Mouse (Mus musculus): ENCODE measurements around the gene Crb3. TPM values are rescaled to one million over a fixed set of nuclear protein-coding genes. Genes with fewer than 3 reads are reported as not detected.
A peak's percentile ranks its signal among the peaks of the same experiment; 100 is the strongest.

Gene Crb3
- polyA plus RNA-seq, 1 experiment from 2014 or later = 50.8 TPM

- no peak overlapping the region for H3K9ac ChIP-seq
- H3K4me2 ChIP-seq = peak overlapping the region; percentile 46
- WGBS = 14% methylated on average over 8 of the region's 8 CpGs
- H3K4me1 ChIP-seq = peaks cover 18% of the 10 kb centered on the region
- H3K9me3 ChIP-seq = no peaks in the 10 kb centered on the region
- peaks cover 22% of the 10 kb centered on the region for H3K27me3 ChIP-seq (replicated peaks)
- 0 out of 2 replicates have a peak, but pooled peaks cover 3% of the 10 kb centered on the region for H3K36me3 ChIP-seq
- H3K4me3 ChIP-seq (replicated peaks) = peak overlapping the region; percentile 49
- no peak for ATAC-seq (ENCODE audit: insufficient read depth, low FRiP score, low read depth)
- peak overlapping the region; percentile 90; the same call in 1 of the 2 replicates for H3K27ac ChIP-seq
These were observed 4.1 kb downstream of the Crb3 start for GRCm38 (mm10) chr17:57063031-57063430.

GRCm38 (mm10) chr17:57066908-57067307 is 8.0 kb downstream of the Crb3 start:
- ATAC-seq (ENCODE audit: insufficient read depth, low FRiP score, low read depth) = no peak
- Histone ChIP-seq H3K4me3 (replicated peaks) (no peak overlapping the region), H3K36me3 (0 out of 2 replicates have a peak, but pooled peaks cover 3% of the 10 kb centered on the region), H3K9ac (no peak overlapping the region), H3K4me2 (no peak overlapping the region), H3K27me3 (replicated peaks) (peaks cover 14% of the 10 kb centered on the region), H3K9me3 (no peaks in the 10 kb centered on the region), H3K27ac (no peak overlapping the region), H3K4me1 (peaks cover 8% of the 10 kb centered on the region; the same call in 1 of the 2 replicates)
- 64% methylated on average over 5 of the region's 5 CpGs for WGBS

GRCm38 (mm10) chr17:57070272-57070671 is 11.4 kb downstream of the Crb3 start:
- ATAC-seq (ENCODE audit: insufficient read depth, low FRiP score, low read depth) = no peak
- Histone ChIP-seq H3K4me2 (peak overlapping the region; percentile 35), H3K9me3 (no peaks in the 10 kb centered on the region), H3K4me1 (0 out of 2 replicates have a peak, but pooled peaks cover 4% of the 10 kb centered on the region), H3K9ac (no peak overlapping the region), H3K27ac (peak overlapping the region; percentile 24; the same call in 1 of the 2 replicates), H3K4me3 (replicated peaks) (peak overlapping the region; percentile 12), H3K36me3 (no peaks in the 10 kb centered on the region), H3K27me3 (replicated peaks) (no peaks in the 10 kb centered on the region)
- WGBS = 14% methylated on average over 9 of the region's 9 CpGs

- no peaks in the 10 kb centered on the region for H3K27me3 ChIP-seq (replicated peaks)
- H3K36me3 ChIP-seq = no peaks in the 10 kb centered on the region
- no peak overlapping the region for H3K27ac ChIP-seq
- H3K4me1 ChIP-seq = 0 out of 2 replicates have a peak, but pooled peaks cover 3% of the 10 kb centered on the region
- peak overlapping the region; percentile 35 for H3K4me2 ChIP-seq
- H3K9ac ChIP-seq = no peak overlapping the region
- H3K4me3 ChIP-seq (replicated peaks) = peak overlapping the region; percentile 12; the same call in 1 of the 2 replicates
- 6% methylated on average over 11 of the region's 11 CpGs for WGBS
- H3K9me3 ChIP-seq = no peaks in the 10 kb centered on the region
- peak; percentile 84 for ATAC-seq (ENCODE audit: insufficient read depth, low FRiP score, low read depth)
These were observed 11.8 kb downstream of the Crb3 start for GRCm38 (mm10) chr17:57070699-57071098.

GRCm38 (mm10) chr17:57076916-57077315 is 18.0 kb downstream of the Crb3 start:
- Histone ChIP-seq H3K27me3 (replicated peaks) (no peaks in the 10 kb centered on the region), H3K36me3 (no peaks in the 10 kb centered on the region), H3K27ac (no peak overlapping the region), H3K4me2 (no peak overlapping the region), H3K4me1 (peaks cover 10% of the 10 kb centered on the region; the same call in 1 of the 2 replicates), H3K9ac (no peak overlapping the region), H3K9me3 (no peaks in the 10 kb centered on the region), H3K4me3 (replicated peaks) (no peak overlapping the region)
- ATAC-seq (ENCODE audit: insufficient read depth, low FRiP score, low read depth) = no peak
- 42% methylated on average over 3 of the region's 3 CpGs for WGBS

- ATAC-seq (ENCODE audit: insufficient read depth, low FRiP score, low read depth) = no peak
These were observed 19.4 kb downstream of the Crb3 start, which contains the start of gene Dennd1c for GRCm38 (mm10) chr17:57078336-57078735. TSS of gene Dennd1c (minus strand) at chr17:57078514.

GRCm38 (mm10) chr17:57079919-57080318 is 21.0 kb downstream of the Crb3 start:
- Histone ChIP-seq H3K9me3 (no peaks in the 10 kb centered on the region), H3K27ac (no peak overlapping the region; the same call in 1 of the 2 replicates), H3K4me1 (peaks cover 10% of the 10 kb centered on the region; the same call in 1 of the 2 replicates), H3K9ac (no peak overlapping the region), H3K36me3 (no peaks in the 10 kb centered on the region), H3K4me3 (replicated peaks) (no peak overlapping the region), H3K27me3 (replicated peaks) (no peaks in the 10 kb centered on the region), H3K4me2 (no peak overlapping the region)
- 51% methylated on average over 3 of the region's 3 CpGs for WGBS
- peak; percentile 76 for ATAC-seq (ENCODE audit: insufficient read depth, low FRiP score, low read depth)

More at GRCm38 (mm10) chr17:57078336-57078735, 19.4 kb downstream of the Crb3 start, which contains the start of gene Dennd1c:
- H3K27me3 ChIP-seq (replicated peaks) = no peaks in the 10 kb centered on the region
- peaks cover 10% of the 10 kb centered on the region; the same call in 1 of the 2 replicates for H3K4me1 ChIP-seq
- H3K27ac ChIP-seq = 0 out of 2 replicates have a peak within 1 kb of the TSS, but pooled peaks have one; percentile 26
- H3K4me3 ChIP-seq (replicated peaks) = no peak within 1 kb of the TSS
- H3K36me3 ChIP-seq = no peaks in the 10 kb centered on the region
- no peaks in the 10 kb centered on the region for H3K9me3 ChIP-seq
- no peak within 1 kb of the TSS for H3K9ac ChIP-seq
- H3K4me2 ChIP-seq = peak within 1 kb of the TSS; percentile 10; the same call in 1 of the 2 replicates
- WGBS = 37% methylated on average over 6 of the region's 6 CpGs

- no peak overlapping the region for H3K27ac ChIP-seq
- H3K4me1 ChIP-seq = peaks cover 10% of the 10 kb centered on the region; the same call in 1 of the 2 replicates
- H3K9me3 ChIP-seq = no peaks in the 10 kb centered on the region
- no peak for ATAC-seq (ENCODE audit: insufficient read depth, low FRiP score, low read depth)
- H3K36me3 ChIP-seq = no peaks in the 10 kb centered on the region
- 92% methylated on average over 31 of the region's 31 CpGs for WGBS
- H3K4me3 ChIP-seq (replicated peaks) = no peak overlapping the region
- no peak overlapping the region for H3K4me2 ChIP-seq
- no peak overlapping the region for H3K9ac ChIP-seq
- no peaks in the 10 kb centered on the region for H3K27me3 ChIP-seq (replicated peaks)
These were observed 22.4 kb downstream of the Crb3 start for GRCm38 (mm10) chr17:57081234-57081842.

- ATAC-seq (ENCODE audit: insufficient read depth, low FRiP score, low read depth) = no peak
- H3K4me1 ChIP-seq = peaks cover 17% of the 10 kb centered on the region; the same call in 1 of the 2 replicates
- no peak overlapping the region for H3K27ac ChIP-seq
- 0 out of 2 replicates have a peak, but pooled peaks cover 5% of the 10 kb centered on the region for H3K27me3 ChIP-seq (replicated peaks)
- no peak overlapping the region for H3K4me2 ChIP-seq
- H3K4me3 ChIP-seq (replicated peaks) = no peak overlapping the region
- no peak overlapping the region for H3K9ac ChIP-seq
- H3K9me3 ChIP-seq = no peaks in the 10 kb centered on the region
- H3K36me3 ChIP-seq = no peaks in the 10 kb centered on the region
- 78% methylated on average over 5 of the region's 5 CpGs for WGBS
These were observed 23.6 kb downstream of the Crb3 start for GRCm38 (mm10) chr17:57082481-57082880.

- no peak overlapping the region for H3K27ac ChIP-seq
- H3K36me3 ChIP-seq = no peaks in the 10 kb centered on the region
- no peaks in the 10 kb centered on the region for H3K9me3 ChIP-seq
- ATAC-seq (ENCODE audit: insufficient read depth, low FRiP score, low read depth) = no peak
- H3K27me3 ChIP-seq (replicated peaks) = 0 out of 2 replicates have a peak, but pooled peaks cover 5% of the 10 kb centered on the region
- no peak overlapping the region for H3K9ac ChIP-seq
- no peak overlapping the region for H3K4me2 ChIP-seq
- H3K4me1 ChIP-seq = 0 out of 2 replicates have a peak, but pooled peaks cover 8% of the 10 kb centered on the region
- WGBS = 85% methylated on average over 11 of the region's 11 CpGs
- H3K4me3 ChIP-seq (replicated peaks) = no peak overlapping the region
These were observed 27.3 kb downstream of the Crb3 start for GRCm38 (mm10) chr17:57085970-57086757.

- H3K27me3 ChIP-seq (replicated peaks) = 0 out of 2 replicates have a peak, but pooled peaks cover 5% of the 10 kb centered on the region
- WGBS = 1% methylated on average over 31 of the region's 31 CpGs
- H3K9me3 ChIP-seq = no peaks in the 10 kb centered on the region
- no peak within 1 kb of the TSS for H3K9ac ChIP-seq
- H3K4me2 ChIP-seq = peak within 1 kb of the TSS; percentile 58
- 0 out of 2 replicates have a peak, but pooled peaks cover 8% of the 10 kb centered on the region for H3K4me1 ChIP-seq
- peak within 1 kb of the TSS; percentile 40 for H3K4me3 ChIP-seq (replicated peaks)
- H3K27ac ChIP-seq = no peak within 1 kb of the TSS
- ATAC-seq (ENCODE audit: insufficient read depth, low FRiP score, low read depth) = peak; percentile 70
- no peaks in the 10 kb centered on the region for H3K36me3 ChIP-seq
These were observed 28.3 kb downstream of the Crb3 start, which contains the start of gene Tubb4a for GRCm38 (mm10) chr17:57087049-57087832. TSS of gene Tubb4a (minus strand) at chr17:57087782.

All from stomach, embryonic 15.5 days (tissue).